Mouse (Mus musculus): Measurements from ENCODE around the gene Polr3k. TPM values are rescaled to one million over a fixed set of nuclear protein-coding genes. Genes with fewer than 3 reads are reported as not detected.

Gene Polr3k
- polyA plus RNA-seq (2015; fragmentation: Nextera tagmentation; extraction: Ambion mirVana) = 17.8 and 22.1 TPM in 2 replicates

GRCm38 (mm10) chr2:181863791-181864535 lies at the start of gene Polr3k:
TSS of gene Polr3k (plus strand) at chr2:181864337.
- Histone ChIP-seq H3K36me3 (ENCODE audit: control insufficient read depth, insufficient read depth) (peaks cover 7% of the 10 kb centered on the region), H3K27me3 (ENCODE audit: control insufficient read depth, insufficient read depth, low read depth, low read length) (no peaks in the 10 kb centered on the region), H3K9me3 (replicated peaks; ENCODE audit: control insufficient read depth, low read length) (no peaks in the 10 kb centered on the region), H3K4me1 (ENCODE audit: control insufficient read depth, low read depth, low read length) (peaks cover 16% of the 10 kb centered on the region), H3K4me3 (ENCODE audit: low read depth, low read length) (peak within 1 kb of the TSS; percentile 80), H3K9ac (ENCODE audit: low read depth, low read length) (peak within 1 kb of the TSS; percentile 78), H3K4me2 (ENCODE audit: low read depth, low read length) (peak within 1 kb of the TSS; percentile 87), H3K27ac (ENCODE audit: low read length) (peak within 1 kb of the TSS; percentile 83)
- under 1% methylated on average over 35 of the region's 35 CpGs for WGBS (ENCODE audit: insufficient replicate concordance)
- peak; percentile 100 for ATAC-seq (ENCODE audit: low read depth)

- no peaks in the 10 kb centered on the region for H3K27me3 ChIP-seq (ENCODE audit: control insufficient read depth, insufficient read depth, low read depth, low read length)
- no peak overlapping the region for H3K4me3 ChIP-seq (ENCODE audit: low read depth, low read length)
- WGBS (ENCODE audit: insufficient replicate concordance) = 30% methylated on average over 2 of the region's 2 CpGs
- H3K4me1 ChIP-seq (ENCODE audit: control insufficient read depth, low read depth, low read length) = peaks cover 11% of the 10 kb centered on the region
- H3K36me3 ChIP-seq (ENCODE audit: control insufficient read depth, insufficient read depth) = no peaks in the 10 kb centered on the region
- peak; percentile 84 for ATAC-seq (ENCODE audit: low read depth)
- no peak overlapping the region for H3K4me2 ChIP-seq (ENCODE audit: low read depth, low read length)
- H3K9ac ChIP-seq (ENCODE audit: low read depth, low read length) = no peak overlapping the region
- H3K9me3 ChIP-seq (replicated peaks; ENCODE audit: control insufficient read depth, low read length) = no peaks in the 10 kb centered on the region
- H3K27ac ChIP-seq (ENCODE audit: low read length) = no peak overlapping the region
Observed at GRCm38 (mm10) chr2:181829032-181829650, 35.0 kb upstream of the Polr3k start.

DNA sequence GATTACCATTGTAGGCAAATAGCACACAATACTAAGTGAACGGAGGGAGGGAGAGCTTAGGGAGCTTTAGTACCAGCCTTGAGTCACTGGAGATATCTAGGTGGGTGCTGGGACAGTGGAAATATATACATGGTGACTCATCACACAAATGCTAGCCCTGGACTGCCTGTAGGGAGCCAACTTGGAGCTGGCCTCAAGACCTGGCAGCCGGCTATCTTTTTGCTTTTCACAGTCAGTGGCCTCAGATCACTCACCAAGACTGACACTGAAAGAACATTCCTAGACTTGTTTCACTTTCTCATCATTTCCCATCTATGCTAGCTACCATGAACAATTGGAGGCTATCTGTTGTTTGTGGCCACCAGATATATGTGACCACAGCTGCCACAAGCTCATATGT lies 31.4 kb upstream of the Polr3k start:
- no peak overlapping the region for H3K27ac ChIP-seq (ENCODE audit: low read length)
- ATAC-seq (ENCODE audit: low read depth) = no peak
- WGBS (ENCODE audit: insufficient replicate concordance) = 64% methylated on average over 2 of the region's 2 CpGs

GRCm38 (mm10) chr2:181837372-181838292 lies 26.5 kb upstream of the Polr3k start, which contains the start of gene Pcmtd2:
TSS of gene Pcmtd2 (plus strand) at chr2:181837854.
- peak; percentile 98 for ATAC-seq (ENCODE audit: low read depth)
- WGBS (ENCODE audit: insufficient replicate concordance) = 2% methylated on average over 35 of the region's 35 CpGs

More for the DNA sequence above, 31.4 kb upstream of the Polr3k start:
- Histone ChIP-seq H3K4me1 (ENCODE audit: control insufficient read depth, low read depth, low read length) (peaks cover 16% of the 10 kb centered on the region), H3K36me3 (ENCODE audit: control insufficient read depth, insufficient read depth) (no peaks in the 10 kb centered on the region), H3K4me2 (ENCODE audit: low read depth, low read length) (no peak overlapping the region), H3K9ac (ENCODE audit: low read depth, low read length) (no peak overlapping the region), H3K27me3 (ENCODE audit: control insufficient read depth, insufficient read depth, low read depth, low read length) (no peaks in the 10 kb centered on the region), H3K9me3 (replicated peaks; ENCODE audit: control insufficient read depth, low read length) (no peaks in the 10 kb centered on the region), H3K4me3 (ENCODE audit: low read depth, low read length) (no peak overlapping the region)

DNA sequence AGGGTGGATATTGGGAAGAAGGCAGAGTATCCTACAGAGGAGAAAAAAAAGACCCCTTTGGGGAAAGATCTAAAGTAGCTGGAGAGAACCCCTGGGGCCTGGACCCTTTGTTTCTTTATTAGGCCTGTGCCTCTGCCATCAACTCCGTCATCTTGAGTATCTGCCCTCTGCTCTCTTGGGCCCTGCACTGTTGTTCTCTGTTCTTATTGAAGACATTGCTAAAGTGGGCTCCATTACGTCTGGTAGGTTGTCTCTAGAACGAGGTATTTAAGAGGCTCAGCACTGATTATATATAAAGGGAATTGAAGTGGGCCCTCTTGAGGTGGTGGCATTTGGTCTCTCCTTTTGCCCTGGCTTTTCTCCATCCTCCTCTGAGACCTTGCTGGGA lies 25.9 kb upstream of the Polr3k start:
- peak overlapping the region; percentile 84 for H3K9ac ChIP-seq (ENCODE audit: low read depth, low read length)
- 10% methylated on average over 3 of the region's 3 CpGs for WGBS (ENCODE audit: insufficient replicate concordance)
- no peaks in the 10 kb centered on the region for H3K27me3 ChIP-seq (ENCODE audit: control insufficient read depth, insufficient read depth, low read depth, low read length)
- peak overlapping the region; percentile 75 for H3K4me3 ChIP-seq (ENCODE audit: low read depth, low read length)
- peaks cover 14% of the 10 kb centered on the region for H3K4me1 ChIP-seq (ENCODE audit: control insufficient read depth, low read depth, low read length)
- H3K4me2 ChIP-seq (ENCODE audit: low read depth, low read length) = peak overlapping the region; percentile 83
- no peaks in the 10 kb centered on the region for H3K36me3 ChIP-seq (ENCODE audit: control insufficient read depth, insufficient read depth)
- H3K9me3 ChIP-seq (replicated peaks; ENCODE audit: control insufficient read depth, low read length) = no peaks in the 10 kb centered on the region
- peak overlapping the region; percentile 79 for H3K27ac ChIP-seq (ENCODE audit: low read length)
- peak; percentile 48 for ATAC-seq (ENCODE audit: low read depth)

More at GRCm38 (mm10) chr2:181837372-181838292, 26.5 kb upstream of the Polr3k start, which contains the start of gene Pcmtd2:
- Histone ChIP-seq H3K27me3 (ENCODE audit: control insufficient read depth, insufficient read depth, low read depth, low read length) (no peaks in the 10 kb centered on the region), H3K9ac (ENCODE audit: low read depth, low read length) (peak within 1 kb of the TSS; percentile 84), H3K36me3 (ENCODE audit: control insufficient read depth, insufficient read depth) (no peaks in the 10 kb centered on the region), H3K27ac (ENCODE audit: low read length) (peak within 1 kb of the TSS; percentile 79), H3K9me3 (replicated peaks; ENCODE audit: control insufficient read depth, low read length) (no peaks in the 10 kb centered on the region), H3K4me2 (ENCODE audit: low read depth, low read length) (peak within 1 kb of the TSS; percentile 83), H3K4me1 (ENCODE audit: control insufficient read depth, low read depth, low read length) (peaks cover 14% of the 10 kb centered on the region), H3K4me3 (ENCODE audit: low read depth, low read length) (peak within 1 kb of the TSS; percentile 75)

DNA sequence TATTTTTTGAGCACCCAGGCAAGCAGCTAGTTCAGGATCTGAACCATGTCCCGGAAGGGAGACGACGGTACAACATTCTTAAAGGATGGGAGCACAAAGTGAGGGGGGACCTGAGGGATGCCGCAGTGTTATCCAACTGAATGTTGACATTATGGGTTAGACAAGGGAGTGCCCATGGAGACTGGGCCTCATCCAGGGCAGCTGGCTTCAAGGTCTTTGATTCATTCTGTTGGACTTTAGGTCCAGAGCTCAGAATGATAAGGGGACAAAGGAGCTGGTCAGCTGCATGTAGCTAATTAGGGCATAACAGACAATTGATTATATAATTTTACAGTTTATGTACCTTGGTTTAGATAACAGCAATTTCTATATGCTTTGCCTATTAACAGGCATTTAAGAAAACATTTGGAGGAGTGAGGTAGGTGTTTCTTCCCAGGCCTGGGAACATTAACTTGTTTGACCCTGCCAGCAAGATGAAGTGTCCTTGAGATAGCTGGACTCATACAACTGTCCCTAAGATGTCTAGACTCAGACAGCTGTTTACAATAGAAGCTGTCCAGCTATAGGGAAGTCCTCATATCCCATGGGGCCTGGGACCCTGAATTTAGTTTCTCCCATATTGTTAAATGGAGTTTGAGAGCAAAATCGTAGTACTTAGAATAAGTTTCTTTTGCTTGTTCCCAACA lies 18.3 kb upstream of the Polr3k start:
- H3K36me3 ChIP-seq (ENCODE audit: control insufficient read depth, insufficient read depth) = peaks cover 8% of the 10 kb centered on the region
- no peaks in the 10 kb centered on the region for H3K4me1 ChIP-seq (ENCODE audit: control insufficient read depth, low read depth, low read length)
- no peak for ATAC-seq (ENCODE audit: low read depth)
- H3K4me3 ChIP-seq (ENCODE audit: low read depth, low read length) = no peak overlapping the region
- no peak overlapping the region for H3K4me2 ChIP-seq (ENCODE audit: low read depth, low read length)
- 81% methylated on average over 5 of the region's 5 CpGs for WGBS (ENCODE audit: insufficient replicate concordance)
- H3K9ac ChIP-seq (ENCODE audit: low read depth, low read length) = no peak overlapping the region
- H3K27me3 ChIP-seq (ENCODE audit: control insufficient read depth, insufficient read depth, low read depth, low read length) = no peaks in the 10 kb centered on the region
- no peak overlapping the region for H3K27ac ChIP-seq (ENCODE audit: low read length)
- H3K9me3 ChIP-seq (replicated peaks; ENCODE audit: control insufficient read depth, low read length) = no peaks in the 10 kb centered on the region

DNA sequence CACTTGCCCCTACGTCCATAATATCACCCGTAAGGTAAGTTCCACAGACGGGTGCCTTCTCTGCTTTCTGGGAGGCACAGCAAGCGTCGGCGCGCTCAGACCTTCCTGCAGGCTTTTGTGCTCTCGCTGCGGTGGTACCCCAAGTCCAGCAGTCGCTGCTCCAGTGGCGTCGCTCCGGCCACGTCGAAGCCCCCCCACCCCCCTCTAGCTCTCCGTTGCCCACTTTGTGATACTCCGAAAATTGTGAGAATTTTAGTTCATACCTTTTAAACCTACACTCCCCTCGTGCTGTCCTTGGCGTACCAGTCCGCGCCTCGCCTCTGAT lies 361 bp downstream of the Polr3k start:
- WGBS (ENCODE audit: insufficient replicate concordance) = under 1% methylated on average over 22 of the region's 22 CpGs
- H3K27ac ChIP-seq (ENCODE audit: low read length) = peak overlapping the region; percentile 83
- peak overlapping the region; percentile 80 for H3K4me3 ChIP-seq (ENCODE audit: low read depth, low read length)
- ATAC-seq (ENCODE audit: low read depth) = no peak; the same call in 1 of the 2 replicates
- no peaks in the 10 kb centered on the region for H3K27me3 ChIP-seq (ENCODE audit: control insufficient read depth, insufficient read depth, low read depth, low read length)
- H3K9me3 ChIP-seq (replicated peaks; ENCODE audit: control insufficient read depth, low read length) = no peaks in the 10 kb centered on the region
- peak overlapping the region; percentile 87 for H3K4me2 ChIP-seq (ENCODE audit: low read depth, low read length)
- peak overlapping the region; percentile 78 for H3K9ac ChIP-seq (ENCODE audit: low read depth, low read length)
- peaks cover 10% of the 10 kb centered on the region for H3K36me3 ChIP-seq (ENCODE audit: control insufficient read depth, insufficient read depth)
- peaks cover 16% of the 10 kb centered on the region for H3K4me1 ChIP-seq (ENCODE audit: control insufficient read depth, low read depth, low read length)

- Histone ChIP-seq H3K4me2 (ENCODE audit: low read depth, low read length) (no peak overlapping the region), H3K27me3 (ENCODE audit: control insufficient read depth, insufficient read depth, low read depth, low read length) (no peaks in the 10 kb centered on the region), H3K9ac (ENCODE audit: low read depth, low read length) (no peak overlapping the region), H3K4me1 (ENCODE audit: control insufficient read depth, low read depth, low read length) (peaks cover 16% of the 10 kb centered on the region), H3K9me3 (replicated peaks; ENCODE audit: control insufficient read depth, low read length) (no peaks in the 10 kb centered on the region), H3K36me3 (ENCODE audit: control insufficient read depth, insufficient read depth) (peaks cover 11% of the 10 kb centered on the region), H3K27ac (ENCODE audit: low read length) (no peak overlapping the region), H3K4me3 (ENCODE audit: low read depth, low read length) (no peak overlapping the region)
- no peak for ATAC-seq (ENCODE audit: low read depth)
- WGBS (ENCODE audit: insufficient replicate concordance) = 47% methylated on average over 5 of the region's 5 CpGs
Observed at GRCm38 (mm10) chr2:181866931-181867330, 2.8 kb downstream of the Polr3k start.
